Mouse (Mus musculus) embryonic facial prominence, embryonic 13.5 days (tissue): Measurements from ENCODE around the gene Gm3409. TPM values are rescaled to one million over a fixed set of nuclear protein-coding genes. Genes with fewer than 3 reads are reported as not detected.
"Not testable (repeated sequence)": the region's sequence is repeated elsewhere in the genome, so short reads cannot be mapped to it uniquely, and the experiment has no call there.

Experiments used
- ATAC-seq: fragments of 200-750 bp; cut with Nextera tagmentation; 2 replicates; pipeline ENCODE4 v1.8.0; 2017; ENCODE audit warnings: low read depth; ENCODE audit not compliant: insufficient number of reproducible peaks, insufficient read depth, low FRiP score, low TSS enrichment
- H3K27ac ChIP-seq: fragments of 300-500 bp; sonication (generic); 2 replicates; pipeline ENCODE4 v1.5.1; 2015; ENCODE audit warnings: moderate library complexity, mild to moderate bottlenecking, inconsistent platforms
- H3K27me3 ChIP-seq: fragments of 300-500 bp; sonication (generic); 2 replicates; pipeline ENCODE4 v1.6.1; 2015; ENCODE audit warnings: mild to moderate bottlenecking, inconsistent platforms
- H3K36me3 ChIP-seq: fragments of 300-500 bp; sonication (generic); 2 replicates; pipeline ENCODE4 v1.6.1; 2015; ENCODE audit warnings: mild to moderate bottlenecking, inconsistent platforms
- H3K4me1 ChIP-seq: fragments of 300-500 bp; sonication (generic); 2 replicates; pipeline ENCODE4 v1.6.1; 2015; ENCODE audit warnings: inconsistent platforms
- H3K4me2 ChIP-seq: fragments of 300-500 bp; sonication (generic); 2 replicates; pipeline ENCODE4 v1.6.1; 2015; ENCODE audit warnings: moderate library complexity, mild to moderate bottlenecking, inconsistent platforms
- H3K4me3 ChIP-seq: fragments of 300-500 bp; sonication (generic); 2 replicates; pipeline ENCODE4 v1.5.1; 2015; ENCODE audit warnings: mild to moderate bottlenecking, inconsistent platforms
- H3K9ac ChIP-seq: fragments of 300-500 bp; sonication (generic); 2 replicates; pipeline ENCODE4 v1.6.1; 2015; ENCODE audit warnings: mild to moderate bottlenecking, inconsistent platforms
- H3K9me3 ChIP-seq: fragments of 300-500 bp; sonication (generic); 2 replicates; pipeline ENCODE4 v1.6.1; 2016; ENCODE audit warnings: inconsistent platforms
- WGBS: fragments of 180-500 bp; shearing (Covaris S2); methylation state at CpG from one replicate; pipeline ENCODE4 v1.1.7; 2015; ENCODE audit warnings: mixed read lengths; 5-methylcytosine and 5-hydroxymethylcytosine counted together
- polyA plus RNA-seq: library from polyadenylated mRNA; unstranded; fragments of >200 nt; fragmentation: Nextera tagmentation; extraction: Ambion mirVana; gene quantifications from 2 replicates; pipeline ENCODE4 v1.2.1, GENCODE M21; 2015

Gm3409 gene
- not detected in 2 replicates for polyA plus RNA-seq

DNA sequence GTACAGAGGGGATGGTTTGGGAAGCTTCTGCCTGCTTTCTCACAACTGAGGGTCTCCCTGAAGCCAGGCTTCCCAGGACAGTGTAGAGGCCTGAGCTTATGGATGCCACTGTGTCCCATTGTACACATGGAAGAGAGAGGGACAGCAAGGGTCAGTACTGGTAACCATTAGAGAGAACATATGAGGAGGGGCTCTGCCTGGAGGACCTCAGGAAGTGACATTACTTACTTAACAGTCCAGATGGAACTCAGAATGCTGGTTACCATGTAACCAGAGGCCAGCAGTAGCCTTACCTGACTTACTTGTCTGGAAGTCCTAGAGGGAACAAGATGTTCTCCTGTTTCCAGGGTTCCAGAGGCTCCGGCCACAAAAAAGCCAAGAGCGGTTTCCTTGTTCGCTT lies at the start of gene Gm3409:
Gene Gm3409 (plus strand): TSS at position 301 of the 400 bp plus-strand sequence.
- not testable (repeated sequence) for H3K27me3 ChIP-seq, H3K27ac ChIP-seq, H3K9me3 ChIP-seq, H3K4me3 ChIP-seq, H3K36me3 ChIP-seq, ATAC-seq, H3K4me2 ChIP-seq, H3K9ac ChIP-seq, H3K4me1 ChIP-seq
- WGBS: 100% methylated on average over 3 of the region's 3 CpGs

DNA sequence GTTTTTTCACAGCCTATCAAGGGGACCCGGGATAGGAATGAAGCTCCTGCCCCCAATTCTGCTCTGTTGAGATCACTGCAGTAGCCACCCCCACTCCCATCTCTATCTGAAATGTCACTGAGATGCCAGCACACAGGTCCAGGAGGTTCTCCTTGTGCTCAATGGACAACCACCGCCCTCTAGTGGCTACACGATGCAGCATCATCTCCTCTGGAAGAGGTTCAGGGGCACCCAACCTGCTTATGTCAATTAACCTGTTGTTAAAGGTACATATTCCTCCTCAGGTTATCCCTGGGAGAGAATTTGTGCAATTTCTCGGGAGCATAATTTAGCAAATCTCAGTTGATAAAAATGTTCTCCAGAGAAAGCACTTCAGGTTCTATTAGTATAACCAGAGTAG lies 48.5 kb upstream of the Gm3409 start:
- H3K4me3 ChIP-seq, H3K4me2 ChIP-seq, H3K4me1 ChIP-seq, H3K9me3 ChIP-seq, H3K36me3 ChIP-seq, H3K27me3 ChIP-seq, H3K9ac ChIP-seq, H3K27ac ChIP-seq, ATAC-seq: not testable (repeated sequence)
- 13% methylated on average over 3 of the region's 4 CpGs for WGBS

GRCm38 (mm10) chr5:146491063-146491462 lies 46.4 kb upstream of the Gm3409 start, which contains the start of gene Gm6370:
Gene Gm6370, plus strand, starts transcription at chr5:146491363.
- H3K36me3 ChIP-seq, H3K27ac ChIP-seq, H3K4me2 ChIP-seq, H3K4me1 ChIP-seq, H3K9ac ChIP-seq, H3K9me3 ChIP-seq, H3K4me3 ChIP-seq, H3K27me3 ChIP-seq, ATAC-seq: not testable (repeated sequence)
- WGBS: no CpG with 5 or more reads among the region's 5 CpGs

GRCm38 (mm10) chr5:146502099-146502498 lies 35.3 kb upstream of the Gm3409 start, which contains the start of gene 4930449I24Rik:
Gene 4930449I24Rik, plus strand, starts transcription at chr5:146502399.
- not testable (repeated sequence) for ATAC-seq, H3K4me2 ChIP-seq, H3K9ac ChIP-seq, H3K27me3 ChIP-seq, H3K4me3 ChIP-seq, H3K27ac ChIP-seq, H3K36me3 ChIP-seq, H3K9me3 ChIP-seq, H3K4me1 ChIP-seq
- WGBS: no CpG with 5 or more reads among the region's 5 CpGs

DNA sequence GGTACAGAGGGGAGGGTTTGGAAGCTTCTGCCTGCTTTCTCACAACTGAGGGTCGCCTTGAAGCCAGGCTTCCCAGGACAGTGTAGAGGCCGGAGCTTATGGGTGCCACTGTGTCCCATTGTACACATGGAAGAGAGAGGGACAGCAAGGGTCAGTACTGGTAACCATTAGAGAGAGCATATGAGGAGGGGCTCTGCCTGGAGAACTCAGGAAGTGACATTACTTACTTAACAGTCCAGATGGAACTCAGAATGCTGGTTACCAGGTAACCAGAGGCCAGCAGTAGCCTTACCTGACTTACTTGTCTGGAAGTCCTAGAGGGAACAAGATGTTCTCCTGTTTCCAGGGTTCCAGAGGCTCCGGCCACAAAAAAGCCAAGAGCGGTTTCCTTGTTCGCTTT lies 23.6 kb upstream of the Gm3409 start, which contains the start of gene Gm3402:
Gene Gm3402 (plus strand): TSS at position 301 of the 400 bp plus-strand sequence.
- not testable (repeated sequence) for H3K27me3 ChIP-seq, ATAC-seq, H3K4me1 ChIP-seq, H3K27ac ChIP-seq, H3K9ac ChIP-seq, H3K36me3 ChIP-seq, H3K9me3 ChIP-seq, H3K4me3 ChIP-seq, H3K4me2 ChIP-seq
- 83% methylated on average over 1 of the region's 5 CpGs for WGBS

- not testable (repeated sequence) for H3K36me3 ChIP-seq, ATAC-seq, H3K9me3 ChIP-seq, H3K27ac ChIP-seq, H3K4me3 ChIP-seq, H3K4me2 ChIP-seq, H3K27me3 ChIP-seq, H3K9ac ChIP-seq, H3K4me1 ChIP-seq
- WGBS: 82% methylated on average over 3 of the region's 3 CpGs
Observed at GRCm38 (mm10) chr5:146525501-146525900, 11.9 kb upstream of the Gm3409 start, which contains the start of gene Gm3404. Gene Gm3404, plus strand, starts transcription at chr5:146525801.

- not testable (repeated sequence) for H3K36me3 ChIP-seq, H3K27me3 ChIP-seq, H3K4me3 ChIP-seq, H3K4me1 ChIP-seq, H3K9me3 ChIP-seq, ATAC-seq, H3K9ac ChIP-seq, H3K4me2 ChIP-seq, H3K27ac ChIP-seq
- no CpG with 5 or more reads among the region's 3 CpGs for WGBS
Observed at GRCm38 (mm10) chr5:146555836-146556235, 18.4 kb downstream of the Gm3409 start, which contains the start of gene Gm3415. Gene Gm3415, plus strand, starts transcription at chr5:146556136.

DNA sequence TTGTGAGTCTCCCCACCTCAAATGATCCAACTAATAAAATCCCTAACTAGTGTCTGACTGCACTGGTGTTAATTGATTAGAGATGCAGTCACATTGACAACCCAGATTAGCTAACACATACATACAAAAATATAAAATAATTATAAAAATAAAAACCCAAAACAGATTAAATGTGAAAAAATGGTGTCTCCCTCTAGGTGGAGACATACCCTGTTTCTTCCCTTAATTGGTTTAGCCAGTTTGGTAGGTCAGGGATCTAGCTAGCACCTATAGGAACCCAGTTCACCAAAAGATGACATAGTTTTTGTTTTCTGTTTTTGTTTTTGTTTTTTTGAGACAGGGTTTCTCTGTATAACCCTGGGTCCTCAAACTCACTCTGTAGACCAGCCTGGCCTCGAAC lies 26.8 kb downstream of the Gm3409 start:
- Histone ChIP-seq H3K9me3 (0 out of 2 replicates have a peak, but pooled peaks cover 2% of the 10 kb centered on the region), H3K27ac (no peak overlapping the region), H3K4me3 (no peak overlapping the region), H3K4me1 (no peaks in the 10 kb centered on the region), H3K27me3 (no peaks in the 10 kb centered on the region), H3K4me2 (no peak overlapping the region), H3K9ac (no peak overlapping the region), H3K36me3 (no peaks in the 10 kb centered on the region)
- WGBS: 88% methylated on average over 1 of the region's 1 CpGs
- ATAC-seq: no peak

DNA sequence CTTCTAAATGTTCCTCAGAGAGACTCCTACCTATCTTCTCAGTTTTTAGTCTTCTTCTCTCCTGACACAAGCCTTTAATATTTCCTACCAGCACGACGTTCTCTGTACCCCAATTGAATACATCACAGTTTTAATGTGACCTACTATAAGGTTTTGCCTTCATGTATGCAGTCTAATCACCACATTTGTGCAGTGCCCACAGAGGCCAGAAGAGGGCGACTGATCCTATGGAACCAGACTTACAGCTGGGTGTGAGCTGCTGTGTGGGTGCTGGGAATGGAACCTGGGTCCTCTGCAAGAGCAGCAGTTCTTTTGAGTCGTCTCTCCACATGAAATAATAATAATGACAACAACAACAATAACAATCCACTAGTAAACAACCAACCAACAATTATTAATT lies 29.6 kb downstream of the Gm3409 start:
- no peaks in the 10 kb centered on the region for H3K4me1 ChIP-seq
- WGBS: 64% methylated on average over 4 of the region's 4 CpGs
- ATAC-seq: no peak
- H3K27me3 ChIP-seq: no peaks in the 10 kb centered on the region
- no peak overlapping the region for H3K4me2 ChIP-seq
- H3K9ac ChIP-seq: no peak overlapping the region
- no peak overlapping the region for H3K27ac ChIP-seq
- 0 out of 2 replicates have a peak, but pooled peaks cover 2% of the 10 kb centered on the region for H3K9me3 ChIP-seq
- no peak overlapping the region for H3K4me3 ChIP-seq
- H3K36me3 ChIP-seq: no peaks in the 10 kb centered on the region

DNA sequence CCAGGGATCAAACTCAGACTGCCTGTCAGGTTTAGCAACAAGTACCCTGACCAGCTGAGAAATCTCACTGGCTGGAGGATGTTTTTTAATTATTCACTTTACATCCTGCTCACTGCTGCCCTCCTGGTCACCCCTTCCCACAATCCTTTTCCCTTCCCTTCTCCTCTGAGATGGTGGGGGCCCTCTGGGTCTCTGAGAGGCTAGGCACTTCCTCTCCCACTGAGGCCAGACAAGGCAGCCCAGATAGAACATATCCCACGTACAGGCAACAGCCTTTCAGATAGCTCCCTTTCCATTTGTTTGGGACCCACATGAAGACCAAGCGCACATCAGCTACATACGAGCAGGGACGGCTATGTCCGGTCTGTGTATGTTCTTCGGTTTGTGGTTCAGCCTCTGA lies 32.7 kb downstream of the Gm3409 start:
- H3K36me3 ChIP-seq, H3K9me3 ChIP-seq, H3K9ac ChIP-seq, H3K27me3 ChIP-seq, H3K4me1 ChIP-seq, H3K4me3 ChIP-seq, ATAC-seq, H3K4me2 ChIP-seq, H3K27ac ChIP-seq: not testable (repeated sequence)
- WGBS: 81% methylated on average over 6 of the region's 6 CpGs

DNA sequence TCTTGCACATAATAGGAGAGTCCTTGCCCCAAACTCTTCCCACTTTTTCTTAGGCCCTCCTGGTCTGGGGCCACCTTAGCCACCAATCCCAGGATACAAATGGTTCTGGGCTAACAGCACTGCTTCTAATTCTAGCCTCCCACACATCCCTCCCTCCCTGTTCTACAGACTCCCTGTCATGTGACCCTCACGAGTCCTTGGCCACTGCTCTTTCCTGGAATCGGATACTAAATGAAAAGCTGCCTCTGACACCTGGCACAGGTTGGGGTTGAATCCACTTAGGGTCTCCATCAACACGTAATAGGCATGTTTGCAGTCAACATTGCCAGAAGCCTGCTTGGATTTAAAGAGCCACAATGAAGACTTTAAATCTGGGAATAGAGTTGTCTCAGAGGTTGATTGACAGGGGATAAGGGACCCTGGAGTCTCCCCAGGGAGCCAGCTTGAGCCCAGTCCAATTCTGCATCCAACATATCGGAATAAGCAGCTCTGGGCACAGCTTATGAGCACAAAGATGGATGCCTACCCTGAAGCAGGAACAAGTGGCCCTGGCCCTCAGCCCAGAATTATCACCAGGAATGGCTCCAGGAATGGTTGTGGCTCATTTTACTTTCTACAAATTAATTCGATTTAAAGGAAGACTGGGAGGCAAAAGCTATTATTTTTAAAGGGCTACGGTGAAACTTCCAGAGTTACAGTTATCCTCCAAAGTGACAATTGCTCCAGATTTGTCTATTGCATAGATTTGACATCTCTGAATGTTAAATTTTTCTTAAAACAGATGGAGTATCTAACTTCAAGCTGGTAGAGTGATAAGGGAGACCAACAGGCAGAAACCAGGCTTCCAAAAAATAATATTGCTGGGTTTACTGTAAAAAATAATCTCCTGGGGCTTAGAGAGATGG lies 34.6 kb downstream of the Gm3409 start:
- H3K4me2 ChIP-seq, H3K9me3 ChIP-seq: not testable (repeated sequence)
- WGBS: 62% methylated on average over 6 of the region's 6 CpGs

GRCm38 (mm10) chr5:146572735-146573042 lies 35.2 kb downstream of the Gm3409 start:
- H3K9me3 ChIP-seq, H3K4me1 ChIP-seq, H3K4me3 ChIP-seq, H3K27me3 ChIP-seq, H3K27ac ChIP-seq, ATAC-seq, H3K36me3 ChIP-seq, H3K9ac ChIP-seq, H3K4me2 ChIP-seq: not testable (repeated sequence)
- 87% methylated on average over 4 of the region's 4 CpGs for WGBS

More for the DNA sequence above, 34.6 kb downstream of the Gm3409 start:
- not testable (repeated sequence) for ATAC-seq, H3K9ac ChIP-seq, H3K27ac ChIP-seq, H3K36me3 ChIP-seq, H3K4me3 ChIP-seq, H3K27me3 ChIP-seq, H3K4me1 ChIP-seq
